Mouse (Mus musculus) brain, embryonic 14.5 days (tissue): ENCODE results near the gene Pold4.

Experiments used
- CTCF ChIP-seq: fragments of 200-500 bp; IDR thresholded peaks from 2 replicates; pipeline ENCODE4 v1.5.1; 2012; ENCODE audit warnings: inconsistent platforms, mild to moderate bottlenecking, moderate library complexity, borderline replicate concordance; ENCODE audit not compliant: insufficient read depth, insufficient read length; ENCODE audit errors: extremely low read depth
- POLR2A ChIP-seq: fragments of 200-500 bp; IDR thresholded peaks from 2 replicates; pipeline ENCODE4 v1.6.1; 2012; ENCODE audit warnings: mild to moderate bottlenecking, inconsistent platforms, borderline replicate concordance; ENCODE audit not compliant: poor library complexity, insufficient read depth, insufficient read length, severe bottlenecking; ENCODE audit errors: extremely low read depth

GRCm38 (mm10) chr19:4229451-4230076 is 2.1 kb upstream of the Pold4 start:
- no peak for TF ChIP-seq CTCF
- TF ChIP-seq POLR2A = no peak
